Mouse (Mus musculus) 416B (cell line): ENCODE results near the gene Lzts3.

ENCODE experiments used
- DNase-seq: peaks from one replicate; pipeline ENCODE4 v3.0.0; 2011; ENCODE audit warnings: low read depth

Gene Lzts3

GRCm38 (mm10) chr2:130634739-130635411 is 7.7 kb downstream of the Lzts3 start:
- DNase-seq = no peak

DNA sequence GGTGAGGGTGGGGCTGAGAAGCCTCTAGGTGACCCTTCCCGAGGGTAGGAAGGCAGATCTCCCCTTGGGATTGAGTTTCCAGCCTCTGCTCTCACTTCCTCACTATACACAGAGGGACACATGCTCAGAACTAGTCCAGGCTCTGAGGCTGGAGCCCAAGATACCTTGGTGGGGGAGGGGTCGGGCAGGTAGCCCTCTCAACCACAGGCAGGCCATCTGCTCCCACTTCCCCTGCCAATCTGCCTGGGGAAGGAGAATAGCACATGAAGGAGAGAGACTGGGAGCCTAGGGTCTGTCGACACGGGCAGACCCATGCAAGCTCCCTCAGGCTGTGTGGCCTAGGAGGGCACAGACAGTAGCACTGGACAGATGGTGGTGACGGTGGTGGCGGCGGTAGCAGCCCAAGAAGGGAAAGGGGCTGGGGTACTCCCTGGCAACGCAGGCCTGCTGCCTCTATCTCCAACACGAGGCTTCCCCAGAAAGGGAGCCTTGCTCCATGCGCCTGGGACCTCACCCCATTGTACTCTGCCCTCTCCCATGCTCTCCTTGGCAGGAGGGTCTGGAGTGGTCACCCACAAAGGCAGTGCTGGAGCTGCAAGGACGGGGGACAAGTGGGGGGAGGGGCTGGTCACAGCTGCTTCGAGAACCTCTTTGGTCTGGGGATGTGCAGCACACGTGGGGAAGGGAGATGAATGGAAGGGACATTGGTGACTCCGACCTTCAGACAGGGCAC is 8.4 kb downstream of the Lzts3 start:
- DNase-seq = no peak

- no peak for DNase-seq
Observed at GRCm38 (mm10) chr2:130632887-130633675, 9.5 kb downstream of the Lzts3 start.

- DNase-seq = no peak
Observed at GRCm38 (mm10) chr2:130632416-130632815, 10.2 kb downstream of the Lzts3 start.

- DNase-seq = peak; percentile 94
Observed at GRCm38 (mm10) chr2:130629839-130630203, 12.8 kb downstream of the Lzts3 start, which contains the start of the genes Fastkd5 and Ubox5. Gene Fastkd5, minus strand, starts transcription at chr2:130630027. Gene Ubox5, minus strand, starts transcription at chr2:130630038.

- DNase-seq = peak; percentile 60
Observed at GRCm38 (mm10) chr2:130629080-130629838, 13.3 kb downstream of the Lzts3 start.

DNA sequence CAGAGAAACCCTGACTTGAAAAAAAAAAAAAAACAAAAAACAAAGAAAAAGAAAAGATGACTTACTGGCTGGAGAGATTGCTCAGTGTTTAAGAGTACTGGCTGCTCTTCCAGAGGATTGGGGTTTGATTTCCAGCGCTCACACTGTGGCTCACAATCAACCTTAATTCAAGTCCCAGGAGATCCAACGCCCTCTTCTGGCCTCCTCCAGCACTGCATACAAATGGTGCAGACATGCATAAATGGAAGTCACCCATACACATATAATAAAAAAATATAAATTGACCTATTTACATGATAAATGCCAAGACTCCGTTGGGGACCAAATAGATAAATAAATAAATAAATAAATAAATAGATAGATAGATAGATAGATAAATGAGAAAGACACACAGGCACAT is 14.2 kb downstream of the Lzts3 start:
- DNase-seq = peak; percentile 54

- no peak for DNase-seq
Observed at GRCm38 (mm10) chr2:130618972-130619371, 23.6 kb downstream of the Lzts3 start.

DNA sequence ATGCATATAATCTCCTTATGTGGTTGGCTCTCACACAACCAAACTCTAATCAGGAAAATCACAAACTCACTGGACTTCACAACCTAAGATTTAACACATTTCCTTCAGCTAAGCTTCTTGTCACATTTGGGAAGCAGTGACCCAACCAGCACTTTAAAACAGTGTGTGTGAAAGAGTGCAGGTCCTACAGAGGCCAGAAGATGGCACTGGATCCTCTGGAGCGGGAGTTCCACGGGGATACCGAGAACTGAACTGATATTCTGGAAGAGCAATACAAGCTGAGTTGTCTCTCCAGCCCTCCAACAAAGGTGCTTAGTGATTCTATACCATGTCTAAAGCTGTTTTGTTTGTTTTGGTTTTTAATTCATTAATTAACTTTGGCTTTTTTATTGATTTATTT is 29.5 kb downstream of the Lzts3 start:
- DNase-seq = peak; percentile 46

- no peak for DNase-seq
Observed at GRCm38 (mm10) chr2:130602195-130602594, 40.4 kb downstream of the Lzts3 start.

DNA sequence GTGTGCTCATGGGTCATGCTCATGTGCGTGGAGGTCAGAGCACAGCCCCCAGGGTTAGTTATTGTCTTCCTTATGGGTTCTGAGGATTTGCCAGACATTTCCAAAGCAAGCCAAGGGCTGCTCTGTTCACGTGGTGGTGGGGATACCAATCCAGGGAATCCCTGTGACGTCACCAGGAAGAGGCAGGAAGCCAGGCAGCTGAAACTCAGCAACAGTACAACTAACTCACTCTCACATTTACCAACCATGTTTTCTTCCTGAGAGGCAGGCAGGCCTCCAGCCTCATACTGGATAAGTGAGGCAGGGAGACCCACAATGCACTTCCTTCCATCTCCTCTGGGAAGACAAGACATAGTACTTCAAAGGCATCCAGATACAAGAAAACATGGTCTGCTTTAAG is 44.2 kb downstream of the Lzts3 start:
- no peak for DNase-seq

GRCm38 (mm10) chr2:130597601-130598010 is 45.0 kb downstream of the Lzts3 start:
- peak; percentile 84 for DNase-seq

DNA sequence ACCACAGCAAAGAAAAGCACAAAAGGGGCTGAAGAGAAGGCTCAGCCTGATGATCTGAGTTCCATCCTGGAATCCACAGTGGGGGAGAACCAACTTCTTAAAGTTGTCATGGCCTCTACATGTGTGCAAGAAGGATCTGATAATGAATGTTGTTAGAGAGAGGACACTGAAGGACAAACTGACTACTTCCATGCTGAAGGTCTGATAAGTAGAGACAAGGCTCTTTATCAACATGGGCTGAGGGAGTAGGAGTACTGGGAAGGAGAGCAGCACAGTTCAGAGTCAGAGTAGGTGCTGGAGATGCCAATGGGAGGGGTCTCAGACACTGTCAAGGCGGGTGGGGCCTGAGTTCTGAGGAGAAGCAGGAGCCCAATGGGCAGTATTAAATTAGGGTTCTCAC is 47.0 kb downstream of the Lzts3 start:
- no peak for DNase-seq

GRCm38 (mm10) chr2:130591016-130591415 is 51.6 kb downstream of the Lzts3 start:
- no peak for DNase-seq

DNA sequence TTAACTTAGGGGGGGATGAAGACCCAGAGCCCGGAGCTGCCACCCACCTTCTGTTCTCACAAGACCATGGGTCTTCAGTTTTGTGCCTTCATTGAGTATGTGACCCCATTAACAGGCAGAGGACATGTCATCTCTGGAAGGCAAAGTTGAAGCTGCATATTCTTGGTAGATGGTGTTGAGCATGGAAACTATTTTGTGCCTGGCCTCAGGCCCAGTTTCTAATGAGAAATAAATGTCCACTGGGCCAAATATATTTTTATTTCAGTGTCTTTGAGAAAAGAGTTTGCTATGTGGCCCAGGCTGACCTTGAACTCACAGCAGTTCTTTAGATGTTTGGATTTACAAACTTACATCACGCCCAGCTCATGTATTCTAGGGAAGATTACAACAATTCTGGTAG is 52.8 kb downstream of the Lzts3 start:
- DNase-seq = no peak

GRCm38 (mm10) chr2:130589157-130589556 is 53.4 kb downstream of the Lzts3 start:
- DNase-seq = no peak

DNA sequence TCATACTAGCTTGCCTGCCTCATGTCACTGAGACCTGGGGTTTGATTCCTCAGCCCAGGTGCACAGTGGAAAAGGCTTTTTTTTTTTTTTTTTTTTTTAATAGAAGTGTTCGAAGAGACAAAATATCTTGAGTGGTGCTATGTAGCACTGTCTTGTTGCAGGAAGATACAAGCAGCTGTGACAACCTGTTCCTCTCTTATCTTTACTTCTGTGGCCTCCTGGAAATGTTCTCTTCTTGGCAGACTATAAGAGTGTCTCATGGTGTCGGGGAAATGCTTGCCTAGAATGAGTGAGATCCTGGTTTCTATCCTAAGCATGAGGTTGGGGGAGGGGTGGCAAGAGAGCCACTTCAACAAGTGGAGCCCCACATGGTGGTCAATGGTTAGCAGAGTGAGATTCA is 54.2 kb downstream of the Lzts3 start:
- no peak for DNase-seq

- no peak for DNase-seq
Observed at GRCm38 (mm10) chr2:130586016-130586415, 56.6 kb downstream of the Lzts3 start.

DNA sequence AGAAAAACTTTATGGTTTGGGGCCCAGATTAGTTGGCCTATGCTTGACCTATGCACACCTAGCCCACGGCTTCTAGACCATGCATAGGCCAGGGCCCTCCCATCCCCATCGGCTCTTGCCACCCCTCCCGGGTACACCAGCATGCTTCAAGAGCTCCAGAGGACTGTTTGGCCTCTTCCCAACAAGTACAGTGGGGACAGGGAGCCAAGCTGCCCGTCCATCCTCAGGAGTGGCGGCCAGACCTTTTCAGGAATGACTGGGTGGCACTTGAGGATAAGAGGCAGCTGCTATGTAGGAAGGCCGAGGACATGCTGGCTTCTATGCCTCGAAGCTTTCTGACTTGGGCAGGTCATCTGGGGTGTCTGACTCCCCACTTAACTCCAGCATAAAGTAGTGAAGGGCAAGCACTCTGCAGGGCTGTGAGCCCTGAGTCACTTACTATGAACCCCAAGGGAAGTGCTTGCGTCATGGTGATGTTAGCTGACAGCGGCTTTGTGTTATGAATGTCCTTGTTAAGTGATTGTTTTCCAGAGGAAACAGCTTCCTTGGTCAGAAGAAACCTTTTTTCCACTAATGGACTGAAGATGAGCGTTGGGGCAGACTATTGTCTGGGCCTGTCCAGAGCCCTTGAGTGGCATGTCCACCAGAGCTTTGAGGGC is 58.6 kb downstream of the Lzts3 start:
- peak; percentile 49 for DNase-seq
